Mouse (Mus musculus): ENCODE results near the gene Thnsl2. TPM values are rescaled to one million over a fixed set of nuclear protein-coding genes. Genes with fewer than 3 reads are reported as not detected.

Thnsl2 gene
- polyA plus RNA-seq, 1 experiment from 2014 or later, result 4.3 TPM

GRCm38 (mm10) chr6:71154861-71155260 is 10.6 kb upstream of the Thnsl2 start:
- 88% methylated on average over 6 of the region's 6 CpGs for WGBS
- no peak for DNase-seq (ENCODE audit: low spot score)

DNA sequence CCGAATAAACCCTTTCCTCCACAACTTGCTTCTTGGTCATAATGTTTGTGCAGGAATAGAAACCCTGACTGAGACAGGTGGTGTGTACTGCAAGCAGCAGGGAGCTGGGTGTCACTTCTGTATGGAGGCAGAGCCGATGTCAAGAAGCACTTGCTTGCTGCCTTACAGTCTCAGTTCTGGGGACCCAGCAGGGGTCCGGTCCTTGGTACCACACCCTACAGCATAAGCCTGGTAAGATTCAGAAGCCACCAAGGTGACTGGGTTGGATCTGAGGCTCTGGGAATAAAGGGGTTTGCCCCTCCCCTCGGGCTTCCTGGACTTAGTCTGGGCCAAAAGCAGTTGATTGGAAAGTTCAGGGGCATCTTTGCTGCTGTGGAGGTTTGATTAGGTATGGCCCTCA is 9.2 kb upstream of the Thnsl2 start:
- 86% methylated on average over 4 of the region's 4 CpGs for WGBS
- no peaks in the 10 kb centered on the region for H3K27me3 ChIP-seq (ENCODE audit: low read depth, poor library complexity, severe bottlenecking)

More at GRCm38 (mm10) chr6:71154861-71155260, 10.6 kb upstream of the Thnsl2 start:
- no peak overlapping the region for H3K4me3 ChIP-seq
- no peak overlapping the region for H3K27ac ChIP-seq
- H3K27me3 ChIP-seq (ENCODE audit: low read depth, poor library complexity, severe bottlenecking), result no peaks in the 10 kb centered on the region
- H3K9me3 ChIP-seq (replicated peaks), result no peaks in the 10 kb centered on the region
- no peaks in the 10 kb centered on the region for H3K4me1 ChIP-seq
- H3K36me3 ChIP-seq, result no peaks in the 10 kb centered on the region

DNA sequence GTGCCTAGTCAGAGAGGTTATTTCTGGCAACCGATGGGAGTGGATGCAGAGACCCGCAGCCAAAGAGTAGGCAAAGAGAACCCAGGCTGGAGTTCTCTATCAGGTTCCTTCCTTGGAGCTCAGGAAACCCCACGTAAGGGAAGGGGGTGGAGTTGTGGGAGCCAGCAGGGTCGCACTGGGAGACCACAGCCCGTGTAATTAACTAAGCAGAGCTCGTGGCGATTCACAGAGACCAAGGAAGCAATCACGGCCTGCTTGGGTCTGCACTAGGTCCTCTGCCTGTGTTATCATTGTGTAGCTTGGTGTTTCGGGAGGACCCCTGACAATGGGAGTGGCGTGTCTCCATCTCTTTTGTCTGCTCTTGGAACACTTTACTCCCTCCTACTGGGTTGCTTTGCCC is 6.9 kb upstream of the Thnsl2 start:
- DNase-seq (ENCODE audit: low spot score), result no peak
- Histone ChIP-seq H3K4me3 (no peak overlapping the region), H3K27ac (no peak overlapping the region), H3K4me1 (no peaks in the 10 kb centered on the region), H3K27me3 (ENCODE audit: low read depth, poor library complexity, severe bottlenecking) (no peaks in the 10 kb centered on the region), H3K9me3 (replicated peaks) (no peaks in the 10 kb centered on the region), H3K36me3 (no peaks in the 10 kb centered on the region)
- 48% methylated on average over 10 of the region's 10 CpGs for WGBS

More for the DNA sequence above, 9.2 kb upstream of the Thnsl2 start:
- Histone ChIP-seq H3K9me3 (replicated peaks) (no peaks in the 10 kb centered on the region), H3K36me3 (no peaks in the 10 kb centered on the region), H3K4me3 (no peak overlapping the region), H3K4me1 (no peaks in the 10 kb centered on the region), H3K27ac (no peak overlapping the region)
- DNase-seq (ENCODE audit: low spot score), result no peak

DNA sequence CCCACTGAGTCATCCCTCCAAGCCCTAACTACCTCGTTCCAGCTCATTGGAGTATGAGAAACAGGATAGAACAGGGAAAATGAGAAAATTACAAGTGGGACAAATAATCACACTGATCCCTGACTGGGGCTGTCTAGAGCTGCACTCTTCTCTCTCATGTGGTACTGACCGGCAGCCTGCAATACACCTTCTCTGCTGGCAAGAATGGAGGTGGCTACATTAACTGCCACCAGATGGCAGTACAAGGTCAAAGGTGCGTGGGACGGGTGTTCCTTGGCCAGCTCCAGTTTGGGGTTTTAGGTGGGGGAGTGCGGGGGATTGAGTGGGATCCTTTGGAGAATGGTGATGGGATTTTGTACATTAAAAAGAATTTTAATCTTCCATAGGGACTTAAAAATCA is 5.3 kb upstream of the Thnsl2 start:
- no peaks in the 10 kb centered on the region for H3K9me3 ChIP-seq (replicated peaks)
- H3K4me3 ChIP-seq, result no peak overlapping the region
- 17% methylated on average over 5 of the region's 5 CpGs for WGBS
- no peak overlapping the region for H3K27ac ChIP-seq
- no peaks in the 10 kb centered on the region for H3K27me3 ChIP-seq (ENCODE audit: low read depth, poor library complexity, severe bottlenecking)
- DNase-seq (ENCODE audit: low spot score), result peak; percentile 69
- H3K36me3 ChIP-seq, result no peaks in the 10 kb centered on the region
- H3K4me1 ChIP-seq, result 0 out of 2 replicates have a peak, but pooled peaks cover under 1% of the 10 kb centered on the region

GRCm38 (mm10) chr6:71148336-71148735 is 4.1 kb upstream of the Thnsl2 start:
- no peak for DNase-seq (ENCODE audit: low spot score)
- WGBS, result 81% methylated on average over 6 of the region's 6 CpGs
- peaks cover 8% of the 10 kb centered on the region for H3K4me1 ChIP-seq
- no peaks in the 10 kb centered on the region for H3K27me3 ChIP-seq (ENCODE audit: low read depth, poor library complexity, severe bottlenecking)
- no peak overlapping the region for H3K27ac ChIP-seq
- no peaks in the 10 kb centered on the region for H3K9me3 ChIP-seq (replicated peaks)
- no peak overlapping the region for H3K4me3 ChIP-seq
- H3K36me3 ChIP-seq, result no peaks in the 10 kb centered on the region

- Histone ChIP-seq H3K4me1 (peaks cover 12% of the 10 kb centered on the region), H3K4me3 (no peak overlapping the region), H3K27ac (no peak overlapping the region), H3K27me3 (ENCODE audit: low read depth, poor library complexity, severe bottlenecking) (no peaks in the 10 kb centered on the region), H3K36me3 (no peaks in the 10 kb centered on the region), H3K9me3 (replicated peaks) (no peaks in the 10 kb centered on the region)
- DNase-seq (ENCODE audit: low spot score), result no peak
- 71% methylated on average over 3 of the region's 3 CpGs for WGBS
Measured at GRCm38 (mm10) chr6:71145288-71145989, 1.2 kb upstream of the Thnsl2 start.

DNA sequence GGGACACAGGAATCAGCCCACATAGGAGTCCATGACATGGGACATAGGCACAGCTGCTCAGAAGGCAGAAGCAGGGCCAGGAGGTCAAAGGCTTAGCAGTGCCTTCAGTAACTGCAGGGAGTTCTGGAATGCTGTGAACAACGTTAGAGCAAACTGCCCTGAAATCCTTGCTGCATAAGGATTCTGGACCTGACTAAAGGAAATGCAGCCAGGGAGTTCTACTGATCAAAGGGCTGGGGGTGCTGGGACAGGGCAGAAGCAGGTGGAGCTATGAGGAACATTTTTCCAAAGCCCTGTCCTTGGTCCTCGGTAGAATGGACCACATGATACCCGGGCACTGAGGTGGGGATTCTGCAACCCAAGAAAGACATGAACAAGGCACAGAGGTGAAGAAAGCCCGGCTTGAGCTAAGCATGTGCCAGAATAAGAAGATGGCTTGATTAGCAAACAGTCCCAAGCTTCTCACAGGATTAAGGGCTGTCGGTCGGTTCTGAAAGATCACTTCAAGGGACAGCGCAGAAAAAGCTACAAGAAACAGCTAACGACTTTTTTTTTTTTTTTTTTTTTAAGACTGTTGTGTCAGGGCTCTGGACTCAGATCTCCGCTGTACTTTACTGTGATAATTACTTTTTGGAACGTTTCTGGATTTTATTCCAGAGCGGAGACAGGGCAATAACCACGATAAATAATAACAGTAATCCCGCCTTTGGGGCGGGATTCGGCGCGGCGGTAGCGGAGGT is 915 bp downstream of the Thnsl2 start:
- 2% methylated on average over 19 of the region's 19 CpGs for WGBS
- DNase-seq (ENCODE audit: low spot score), result no peak
- Histone ChIP-seq H3K4me1 (peaks cover 12% of the 10 kb centered on the region), H3K36me3 (no peaks in the 10 kb centered on the region), H3K27ac (peak overlapping the region; percentile 85), H3K9me3 (replicated peaks) (no peaks in the 10 kb centered on the region), H3K27me3 (ENCODE audit: low read depth, poor library complexity, severe bottlenecking) (no peaks in the 10 kb centered on the region), H3K4me3 (peak overlapping the region; percentile 62)

GRCm38 (mm10) chr6:71135031-71135430 is 9.2 kb downstream of the Thnsl2 start:
- Histone ChIP-seq H3K36me3 (no peaks in the 10 kb centered on the region), H3K9me3 (replicated peaks) (no peaks in the 10 kb centered on the region)
- 90% methylated on average over 3 of the region's 3 CpGs for WGBS

DNA sequence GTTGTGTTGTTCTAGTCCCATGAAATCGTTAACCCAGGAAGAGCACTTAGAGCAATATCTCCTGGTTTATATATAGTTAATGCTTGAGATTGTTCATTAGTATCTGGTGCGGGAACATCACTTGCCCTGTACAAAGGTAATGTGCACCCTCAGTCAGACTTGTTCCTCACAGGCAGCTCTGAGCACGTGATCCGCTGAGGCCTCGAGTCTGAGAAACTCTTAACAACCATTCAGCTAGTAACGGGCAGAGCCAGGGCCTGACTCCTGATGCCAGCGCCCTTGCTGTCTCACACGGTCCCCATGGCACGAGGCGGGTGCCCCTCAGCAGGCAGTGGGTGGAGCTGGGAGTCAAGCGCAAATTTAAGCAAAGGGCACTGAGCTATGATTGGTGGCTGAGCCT is 10.7 kb downstream of the Thnsl2 start:
- Histone ChIP-seq H3K4me1 (no peaks in the 10 kb centered on the region), H3K27me3 (ENCODE audit: low read depth, poor library complexity, severe bottlenecking) (no peaks in the 10 kb centered on the region), H3K36me3 (no peaks in the 10 kb centered on the region), H3K4me3 (no peak overlapping the region), H3K27ac (no peak overlapping the region), H3K9me3 (replicated peaks) (no peaks in the 10 kb centered on the region)
- DNase-seq (ENCODE audit: low spot score), result no peak
- WGBS, result 81% methylated on average over 11 of the region's 11 CpGs

More at GRCm38 (mm10) chr6:71135031-71135430, 9.2 kb downstream of the Thnsl2 start:
- DNase-seq (ENCODE audit: low spot score), result no peak
- no peaks in the 10 kb centered on the region for H3K4me1 ChIP-seq
- no peak overlapping the region for H3K4me3 ChIP-seq
- no peaks in the 10 kb centered on the region for H3K27me3 ChIP-seq (ENCODE audit: low read depth, poor library complexity, severe bottlenecking)
- H3K27ac ChIP-seq, result no peak overlapping the region

- Histone ChIP-seq H3K36me3 (no peaks in the 10 kb centered on the region), H3K4me1 (no peaks in the 10 kb centered on the region), H3K4me3 (no peak overlapping the region), H3K27ac (no peak overlapping the region), H3K9me3 (replicated peaks) (no peaks in the 10 kb centered on the region), H3K27me3 (ENCODE audit: low read depth, poor library complexity, severe bottlenecking) (no peaks in the 10 kb centered on the region)
- no peak for DNase-seq (ENCODE audit: low spot score)
Measured at GRCm38 (mm10) chr6:71131038-71131437, 13.2 kb downstream of the Thnsl2 start.

- Histone ChIP-seq H3K36me3 (no peaks in the 10 kb centered on the region), H3K27ac (no peak overlapping the region), H3K4me3 (no peak overlapping the region), H3K9me3 (replicated peaks) (no peaks in the 10 kb centered on the region), H3K27me3 (ENCODE audit: low read depth, poor library complexity, severe bottlenecking) (no peaks in the 10 kb centered on the region), H3K4me1 (no peaks in the 10 kb centered on the region)
- WGBS, result 88% methylated on average over 1 of the region's 1 CpGs
- DNase-seq (ENCODE audit: low spot score), result no peak
Measured at GRCm38 (mm10) chr6:71130269-71130668, 14.0 kb downstream of the Thnsl2 start.

DNA sequence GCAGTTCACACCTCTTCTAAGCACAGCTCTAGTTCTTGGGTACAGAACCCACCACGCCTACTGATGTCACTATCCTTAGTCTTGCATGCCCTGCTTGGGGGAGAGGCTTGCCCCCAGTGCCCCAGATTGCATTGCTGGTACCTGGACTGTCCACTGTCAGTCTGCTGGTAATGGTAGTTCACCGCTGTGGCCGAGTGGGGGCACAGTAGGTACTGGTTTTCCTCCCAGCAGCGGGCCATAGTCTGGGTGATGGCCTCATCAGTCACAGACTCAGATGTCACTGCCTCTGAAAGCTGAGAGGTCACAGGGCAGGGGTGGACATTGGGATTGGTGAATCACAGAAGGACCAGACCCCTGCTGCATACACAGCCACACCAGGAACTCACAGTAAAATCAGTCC is 15.2 kb downstream of the Thnsl2 start:
- H3K27me3 ChIP-seq (ENCODE audit: low read depth, poor library complexity, severe bottlenecking), result no peaks in the 10 kb centered on the region
- DNase-seq (ENCODE audit: low spot score), result no peak
- H3K36me3 ChIP-seq, result no peaks in the 10 kb centered on the region
- 52% methylated on average over 4 of the region's 4 CpGs for WGBS
- no peak overlapping the region for H3K27ac ChIP-seq
- no peaks in the 10 kb centered on the region for H3K4me1 ChIP-seq
- no peaks in the 10 kb centered on the region for H3K9me3 ChIP-seq (replicated peaks)
- H3K4me3 ChIP-seq, result no peak overlapping the region

DNA sequence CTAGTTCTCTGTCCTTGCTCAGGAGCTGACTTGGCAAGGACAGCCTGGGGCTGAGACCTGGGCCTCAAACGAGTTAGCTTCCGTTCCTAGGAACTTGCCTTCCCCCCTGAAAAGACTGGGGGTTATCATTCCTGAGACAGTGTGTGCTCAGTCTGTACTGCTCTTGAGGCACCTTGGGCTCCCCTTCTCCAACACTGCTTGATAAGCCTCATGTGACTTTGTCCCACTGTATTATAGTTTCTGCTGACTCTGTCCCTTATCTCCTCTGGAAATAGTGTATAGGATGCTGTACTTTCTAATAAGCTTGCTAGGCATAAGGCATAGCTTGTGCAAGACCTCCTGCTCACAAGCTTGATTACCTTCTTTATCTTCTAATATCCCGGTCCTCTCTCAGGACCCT is 17.9 kb downstream of the Thnsl2 start:
- no peaks in the 10 kb centered on the region for H3K36me3 ChIP-seq
- H3K27ac ChIP-seq, result no peak overlapping the region
- H3K4me3 ChIP-seq, result no peak overlapping the region
- WGBS, result 72% methylated on average over 3 of the region's 3 CpGs
- H3K4me1 ChIP-seq, result no peaks in the 10 kb centered on the region
- DNase-seq (ENCODE audit: low spot score), result no peak
- no peaks in the 10 kb centered on the region for H3K9me3 ChIP-seq (replicated peaks)
- H3K27me3 ChIP-seq (ENCODE audit: low read depth, poor library complexity, severe bottlenecking), result no peaks in the 10 kb centered on the region
